18 mouse cellular contexts compared by ENCODE assay signal in the genomic region with DNA sequence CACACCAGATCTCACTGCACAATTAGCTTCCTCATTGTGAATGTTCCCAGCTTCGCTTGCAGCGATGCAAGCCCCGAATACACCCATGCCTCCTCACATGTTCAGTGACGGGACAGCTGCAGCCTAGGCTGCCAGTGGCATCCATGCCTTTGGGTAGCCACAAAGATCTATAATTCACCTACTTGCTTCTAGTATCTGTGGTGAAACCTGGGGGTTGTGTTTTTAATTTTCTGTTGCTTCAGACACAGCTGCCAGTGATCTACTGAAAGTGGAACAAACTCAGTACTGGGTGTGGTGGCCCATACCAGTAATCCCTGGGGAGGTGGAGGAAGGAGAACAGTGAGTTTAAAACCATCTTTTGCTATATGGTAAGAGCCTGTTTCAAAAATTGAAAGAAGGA. TPM values are rescaled to one million over a fixed set of nuclear protein-coding genes. Genes with fewer than 3 reads are reported as not detected.
A peak's percentile ranks its signal among the peaks of the same experiment; 100 is the strongest.
DNase-seq lines count a peak whose midpoint lies in the region; ATAC-seq and TF ChIP-seq lines count a peak whose summit lies in the region.
"Had no signal": no experiment of that assay in that cellular context is flagged by ENCODE, and none has a peak within 500 bp of the region (broad histone marks: within the 10 kb centered on the region; RNA-seq: fewer than 3 reads in every experiment).

No protein-coding gene starts in this region.

- TF ChIP-seq EP300 in heart, postnatal 0 days (IDR thresholded peaks at IDR 0.05; ENCODE audit: low read depth): no peak

- H3K4me2 ChIP-seq in heart, postnatal 0 days (ENCODE audit: low read depth, low read length): no peak overlapping the region
- H3K4me2 ChIP-seq in heart, embryonic 12.5 days: no peak overlapping the region
- H3K4me2 ChIP-seq: embryonic facial prominence, embryonic 13.5 days; heart, embryonic 15.5 days; lung, embryonic 14.5 days had no signal

- H3K9me3 ChIP-seq in heart, postnatal 0 days (replicated peaks; ENCODE audit: control insufficient read depth, low read length): no peaks in the 10 kb centered on the region
- no peaks in the 10 kb centered on the region for H3K9me3 ChIP-seq in heart, embryonic 12.5 days (replicated peaks)
- H3K9me3 ChIP-seq: embryonic facial prominence, embryonic 13.5 days; heart, embryonic 15.5 days; midbrain, embryonic 10.5 days had no signal

- H3K9ac ChIP-seq in heart, postnatal 0 days (replicated peaks; ENCODE audit: low read depth, low read length): no peak overlapping the region
- H3K9ac ChIP-seq in heart, embryonic 12.5 days: no peak overlapping the region
- H3K9ac ChIP-seq: embryonic facial prominence, embryonic 13.5 days; heart, embryonic 15.5 days; lung, embryonic 14.5 days had no signal

- no peak for ATAC-seq in heart, postnatal 0 days (ENCODE audit: insufficient read depth, low read depth)
- no peak for ATAC-seq in heart, embryonic 12.5 days (ENCODE audit: insufficient number of reproducible peaks, low FRiP score)
- ATAC-seq in granulocyte monocyte progenitor cell, adult 5-6 weeks (replicated peaks; ENCODE audit: poor library complexity, severe bottlenecking): peak; percentile 62
- ATAC-seq in megakaryocyte progenitor cell, adult 5-6 weeks (replicated peaks; ENCODE audit: poor library complexity): no peak
- ATAC-seq: hindbrain, postnatal 0 days had no signal

- H3K4me3 ChIP-seq in heart, postnatal 0 days (ENCODE audit: low read depth, low read length): no peak overlapping the region
- H3K4me3 ChIP-seq in heart, embryonic 12.5 days: no peak overlapping the region
- H3K4me3 ChIP-seq: embryonic facial prominence, embryonic 13.5 days; heart, embryonic 15.5 days; midbrain, embryonic 10.5 days had no signal

- 78% methylated on average over 4 of the region's 4 CpGs for WGBS in heart, postnatal 0 days
- 85% methylated on average over 4 of the region's 4 CpGs for WGBS in heart, embryonic 12.5 days

- H3K36me3 ChIP-seq in heart, postnatal 0 days (replicated peaks; ENCODE audit: control insufficient read depth, insufficient read depth, low read length): no peaks in the 10 kb centered on the region
- H3K36me3 ChIP-seq in heart, embryonic 12.5 days: no peaks in the 10 kb centered on the region
- no peaks in the 10 kb centered on the region for H3K36me3 ChIP-seq in splenic B cell, adult 2 months (ENCODE audit: control insufficient read depth, insufficient read depth, low read length, poor library complexity, severe bottlenecking)
- H3K36me3 ChIP-seq: embryonic facial prominence, embryonic 13.5 days; heart, embryonic 15.5 days; midbrain, embryonic 10.5 days had no signal

- H3K27ac ChIP-seq in heart, postnatal 0 days (ENCODE audit: low read depth): peak overlapping the region; percentile 46; the same call in 1 of the 2 replicates
- no peak overlapping the region for H3K27ac ChIP-seq in heart, embryonic 12.5 days (ENCODE audit: poor library complexity, severe bottlenecking)
- H3K27ac ChIP-seq: embryonic facial prominence, embryonic 13.5 days; heart, embryonic 15.5 days; hindbrain, postnatal 0 days; midbrain, embryonic 10.5 days had no signal

- no peak for DNase-seq in heart, postnatal 0 days (ENCODE audit: low spot score)
- DNase-seq in B cell, adult 2 months: peak; percentile 69 to 71
- peak; percentile 81 for DNase-seq in splenic B cell, adult 2 months (ENCODE audit: low read depth, low spot score)
- no peak for DNase-seq in cerebellum, adult 8-10 months
- DNase-seq in urinary bladder, postnatal 14 days (ENCODE audit: low spot score): no peak
- DNase-seq: adrenal gland, postnatal 36 days; cerebellum, postnatal 25 days; right cerebral cortex, postnatal 14 days had no signal

- no peaks in the 10 kb centered on the region for H3K4me1 ChIP-seq in heart, postnatal 0 days (ENCODE audit: control insufficient read depth, insufficient read depth)
- H3K4me1 ChIP-seq in heart, embryonic 12.5 days (replicated peaks): no peaks in the 10 kb centered on the region
- H3K4me1 ChIP-seq: heart, embryonic 15.5 days; midbrain, embryonic 10.5 days had no signal

- no peak for TF ChIP-seq CTCF in heart, postnatal 0 days (IDR thresholded peaks at IDR 0.05; ENCODE audit: low read depth)

- H3K27me3 ChIP-seq in heart, postnatal 0 days (ENCODE audit: control insufficient read depth, insufficient read depth, low read length): no peaks in the 10 kb centered on the region
- no peaks in the 10 kb centered on the region for H3K27me3 ChIP-seq in heart, embryonic 12.5 days (replicated peaks)
- H3K27me3 ChIP-seq in splenic B cell, adult 2 months (ENCODE audit: control insufficient read depth, insufficient read depth, low read length, poor library complexity, severe bottlenecking): no peaks in the 10 kb centered on the region
- H3K27me3 ChIP-seq: embryonic facial prominence, embryonic 13.5 days; heart, embryonic 15.5 days had no signal

RNA-seq across cellular contexts. Expression of gene Cxcr6, which starts 43.4 kb away (rescaled TPM):
- not detected in 2 replicates for total RNA-seq in heart, postnatal 0 days (2014; rRNA removed; ENCODE audit: low replicate concordance)
- polyA plus RNA-seq in heart, postnatal 0 days (2015; fragmentation: Nextera tagmentation; extraction: Ambion mirVana): 0.14 and 0.30 TPM in 2 replicates
- 0.37 and 0.48 TPM in 2 replicates for polyA plus RNA-seq in heart, embryonic 12.5 days (2016; fragmentation: Nextera tagmentation; extraction: Ambion mirVana)
- not detected in 2 replicates for total RNA-seq in granulocyte monocyte progenitor cell, adult 5-6 weeks (2014; fragmentation: Nextera tagmentation)
- total RNA-seq in granulocyte monocyte progenitor cell, adult 5-6 weeks (2017): not detected in 2 replicates
- not detected in 2 replicates for total RNA-seq in megakaryocyte progenitor cell, adult 5-6 weeks (2015)
- total RNA-seq in megakaryocyte progenitor cell, adult 5-6 weeks (2017): 0.21 TPM in 1 of 2 replicates, not detected in the other
- total RNA-seq: hindbrain, postnatal 0 days; layer of hippocampus, adult 18-20 months; left cerebral cortex, adult 8-10 months had no signal
- polyA plus RNA-seq: hindbrain, postnatal 0 days had no signal

RNA-seq across cellular contexts. Expression of gene Lztfl1, which starts 45.4 kb away (rescaled TPM):
- total RNA-seq in heart, postnatal 0 days (2014; rRNA removed; ENCODE audit: low replicate concordance): 11.2 and 28.4 TPM in 2 replicates
- 36.2 and 37.7 TPM in 2 replicates for polyA plus RNA-seq in heart, postnatal 0 days (2015; fragmentation: Nextera tagmentation; extraction: Ambion mirVana)
- 33.7 and 35.1 TPM in 2 replicates for polyA plus RNA-seq in heart, embryonic 12.5 days (2016; fragmentation: Nextera tagmentation; extraction: Ambion mirVana)
- total RNA-seq in granulocyte monocyte progenitor cell, adult 5-6 weeks (2014; fragmentation: Nextera tagmentation): 32.8 and 34.2 TPM in 2 replicates
- total RNA-seq in granulocyte monocyte progenitor cell, adult 5-6 weeks (2017): 33.9 and 35.4 TPM in 2 replicates
- 38.1 and 44.1 TPM in 2 replicates for total RNA-seq in megakaryocyte progenitor cell, adult 5-6 weeks (2015)
- total RNA-seq in megakaryocyte progenitor cell, adult 5-6 weeks (2017): 33.5 and 41.1 TPM in 2 replicates

Comparison
In these comparisons a context has a peak if more than half of its experiments do, and no peak if none do; other contexts are left out.
1. DNase-seq: peak in B cell, adult 2 months (2 of 2) and splenic B cell, adult 2 months (single experiment); none in heart, postnatal 0 days (single experiment), cerebellum, adult 8-10 months (single experiment) and urinary bladder, postnatal 14 days (single experiment).